Mouse (Mus musculus): ENCODE results near the gene Tspan32.

Gene Tspan32

GRCm38 (mm10) chr7:143004727-143005343 is at the start of gene Tspan32:
TSS of gene Tspan32 (plus strand) at chr7:143005046.
- no peak for DNase-seq

GRCm38 (mm10) chr7:142956018-142956417 is 48.8 kb upstream of the Tspan32 start:
- no peak for DNase-seq

GRCm38 (mm10) chr7:142958817-142959216 is 46.0 kb upstream of the Tspan32 start:
- DNase-seq, result no peak

GRCm38 (mm10) chr7:142959752-142960151 is 45.1 kb upstream of the Tspan32 start:
- DNase-seq, result no peak

- DNase-seq, result no peak
These were observed 37.4 kb upstream of the Tspan32 start for GRCm38 (mm10) chr7:142967414-142967883.

GRCm38 (mm10) chr7:142967884-142968808 is 36.7 kb upstream of the Tspan32 start:
- peak in 1 of 2 experiments; percentile 10 for DNase-seq

GRCm38 (mm10) chr7:142968809-142969511 is 35.9 kb upstream of the Tspan32 start, which contains the start of gene Ascl2:
TSS of gene Ascl2 (minus strand) at chr7:142969264.
- DNase-seq, result no peak

GRCm38 (mm10) chr7:142981908-142982307 is 22.9 kb upstream of the Tspan32 start:
- no peak for DNase-seq

GRCm38 (mm10) chr7:142985146-142985545 is 19.7 kb upstream of the Tspan32 start:
- no peak for DNase-seq

- no peak for DNase-seq
These were observed 17.1 kb upstream of the Tspan32 start for GRCm38 (mm10) chr7:142987718-142988117.

GRCm38 (mm10) chr7:142995004-142995403 is 9.8 kb upstream of the Tspan32 start:
- no peak for DNase-seq

- DNase-seq, result no peak
These were observed 9.1 kb upstream of the Tspan32 start for GRCm38 (mm10) chr7:142995630-142996338.

GRCm38 (mm10) chr7:142996998-142997397 is 7.8 kb upstream of the Tspan32 start:
- DNase-seq, result no peak

GRCm38 (mm10) chr7:142997403-142998150 is 7.3 kb upstream of the Tspan32 start:
- DNase-seq, result no peak

- no peak for DNase-seq
These were observed 2.2 kb upstream of the Tspan32 start for GRCm38 (mm10) chr7:143002679-143003078.

GRCm38 (mm10) chr7:143005344-143006096 is 674 bp downstream of the Tspan32 start:
- DNase-seq, result no peak

- no peak for DNase-seq
These were observed 1.4 kb downstream of the Tspan32 start for GRCm38 (mm10) chr7:143006097-143006755.

- DNase-seq, result no peak
These were observed 2.1 kb downstream of the Tspan32 start for GRCm38 (mm10) chr7:143006756-143007598.

- peak; percentile 91 to 95 for DNase-seq
These were observed 2.9 kb downstream of the Tspan32 start for GRCm38 (mm10) chr7:143007599-143008369.
